In genomic region chr14:52256311-52257175, GRCm38 (mm10) we compare ENCODE assay signal across 8 mouse cellular contexts. TPM values are rescaled to one million over a fixed set of nuclear protein-coding genes. Genes with fewer than 3 reads are reported as not detected.
DNase-seq lines count a peak whose midpoint lies in the region; ATAC-seq and TF ChIP-seq lines count a peak whose summit lies in the region.

No protein-coding gene starts in this region.

- peak overlapping the region; percentile 75 for H3K9ac ChIP-seq in hindbrain, embryonic 14.5 days
- peak overlapping the region; percentile 96 for H3K9ac ChIP-seq in liver, embryonic 14.5 days (replicated peaks)

- H3K9me3 ChIP-seq in hindbrain, embryonic 14.5 days (ENCODE audit: control insufficient read depth, low read length): no peaks in the 10 kb centered on the region
- H3K9me3 ChIP-seq in liver, embryonic 14.5 days (ENCODE audit: control insufficient read depth, low read length): no peaks in the 10 kb centered on the region

- H3K4me3 ChIP-seq in hindbrain, embryonic 14.5 days (replicated peaks; ENCODE audit: low read length): peak overlapping the region; percentile 72
- H3K4me3 ChIP-seq in liver, embryonic 14.5 days (ENCODE audit: insufficient read depth in 1 of 2, low read depth in 2 of 2, low read length in 2 of 2): peak overlapping the region; percentile 71 to 91

- H3K36me3 ChIP-seq in hindbrain, embryonic 14.5 days (replicated peaks; ENCODE audit: control insufficient read depth, insufficient read depth): no peaks in the 10 kb centered on the region; the same call in 1 of the 2 replicates
- no peaks in the 10 kb centered on the region for H3K36me3 ChIP-seq in liver, embryonic 14.5 days (replicated peaks; ENCODE audit: control insufficient read depth, insufficient read depth, low read depth)

- 10% methylated on average over 18 of the region's 18 CpGs for WGBS in hindbrain, embryonic 14.5 days
- WGBS in liver, embryonic 14.5 days (ENCODE audit: insufficient replicate concordance): 1% methylated on average over 18 of the region's 18 CpGs

- no peak for TF ChIP-seq EP300 in liver, embryonic 14.5 days (IDR thresholded peaks at IDR 0.05; ENCODE audit: low read depth)

- no peak for TF ChIP-seq CTCF in liver, embryonic 14.5 days (IDR thresholded peaks at IDR 0.05; ENCODE audit: low read depth)

- peak; percentile 23 for DNase-seq in cerebellum, adult 8-10 months
- DNase-seq in cerebellum, postnatal 36 days: no peak
- DNase-seq in A20 (ENCODE audit: low read depth, low spot score): peak; percentile 73
- peak; percentile 15 to 18 for DNase-seq in cerebellum, postnatal 14 days
- peak; percentile 36 for DNase-seq in hindbrain, embryonic 14.5 days (ENCODE audit: low spot score)
- no peak for DNase-seq in liver, embryonic 14.5 days (ENCODE audit: low read depth in 3 of 3, low spot score in 3 of 3)
- DNase-seq in retina, embryonic 14.5 days (ENCODE audit: low spot score): peak; percentile 23
- no peak for DNase-seq in gastrocnemius, postnatal 14 days

- H3K27ac ChIP-seq in hindbrain, embryonic 14.5 days: peak overlapping the region; percentile 82
- peak overlapping the region; percentile 89 for H3K27ac ChIP-seq in liver, embryonic 14.5 days

- intact Hi-C loops in gastrocnemius, postnatal 14 days (cut with DNase I; ENCODE audit: low total_unique reads): no loop called here

- no peaks in the 10 kb centered on the region for H3K27me3 ChIP-seq in hindbrain, embryonic 14.5 days (ENCODE audit: control insufficient read depth, insufficient read depth, low read length)
- no peaks in the 10 kb centered on the region for H3K27me3 ChIP-seq in liver, embryonic 14.5 days (ENCODE audit: control insufficient read depth, insufficient read depth, low read length)

- no peak for ATAC-seq in hindbrain, embryonic 14.5 days (ENCODE audit: low FRiP score)
- ATAC-seq in liver, embryonic 14.5 days (ENCODE audit: insufficient read depth): no peak

- peaks cover 17% of the 10 kb centered on the region for H3K4me1 ChIP-seq in hindbrain, embryonic 14.5 days (replicated peaks; ENCODE audit: control insufficient read depth, insufficient read depth, low read length)
- H3K4me1 ChIP-seq in liver, embryonic 14.5 days (replicated peaks; ENCODE audit: control insufficient read depth in 2 of 2, insufficient read depth in 2 of 2, low read length in 1 of 2): peaks cover 17 to 20% of the 10 kb centered on the region in 2 experiments

- H3K4me2 ChIP-seq in hindbrain, embryonic 14.5 days (replicated peaks): peak overlapping the region; percentile 84
- peak overlapping the region; percentile 98 for H3K4me2 ChIP-seq in liver, embryonic 14.5 days (ENCODE audit: low read depth)

RNA-seq across cellular contexts. Expression of gene Chd8, which starts 1.0 kb away (rescaled TPM):
- polyA plus RNA-seq in hindbrain, embryonic 14.5 days (2014; fragmentation: Nextera tagmentation; extraction: Ambion mirVana): 47.3 and 52.3 TPM in 2 replicates
- polyA plus RNA-seq in liver, embryonic 14.5 days (2012; rRNA removed): 9.7 and 13.1 TPM in 2 replicates
- 13.9 and 14.0 TPM in 2 replicates for polyA plus RNA-seq in liver, embryonic 14.5 days (2014; fragmentation: Nextera tagmentation; extraction: Ambion mirVana)
- 10 to 100 TPM; 36.5 to 37.7 TPM for total RNA-seq in gastrocnemius, postnatal 14 days (2021)

RNA-seq across cellular contexts. Expression of gene Tox4, which starts 22.4 kb away (rescaled TPM):
- 55.7 and 56.6 TPM in 2 replicates for polyA plus RNA-seq in hindbrain, embryonic 14.5 days (2014; fragmentation: Nextera tagmentation; extraction: Ambion mirVana)
- 8.5 and 10.1 TPM in 2 replicates for polyA plus RNA-seq in liver, embryonic 14.5 days (2012; rRNA removed)
- polyA plus RNA-seq in liver, embryonic 14.5 days (2014; fragmentation: Nextera tagmentation; extraction: Ambion mirVana): 16.6 and 17.2 TPM in 2 replicates
- 10 to 100 TPM; 31.9 to 33.1 TPM for total RNA-seq in gastrocnemius, postnatal 14 days (2021)

RNA-seq across cellular contexts. Expression of gene Rab2b, which starts 22.8 kb away (rescaled TPM):
- polyA plus RNA-seq in hindbrain, embryonic 14.5 days (2014; fragmentation: Nextera tagmentation; extraction: Ambion mirVana): 58.2 and 60.4 TPM in 2 replicates
- 2.9 and 3.1 TPM in 2 replicates for polyA plus RNA-seq in liver, embryonic 14.5 days (2012; rRNA removed)
- polyA plus RNA-seq in liver, embryonic 14.5 days (2014; fragmentation: Nextera tagmentation; extraction: Ambion mirVana): 1.9 and 2.6 TPM in 2 replicates
- total RNA-seq in gastrocnemius, postnatal 14 days (2021): 1 to 10 TPM; 3.7 to 5.0 TPM

RNA-seq across cellular contexts. Expression of gene Mettl3, which starts 48.4 kb away (rescaled TPM):
- polyA plus RNA-seq in hindbrain, embryonic 14.5 days (2014; fragmentation: Nextera tagmentation; extraction: Ambion mirVana): 37.1 and 37.8 TPM in 2 replicates
- 14.5 and 15.3 TPM in 2 replicates for polyA plus RNA-seq in liver, embryonic 14.5 days (2012; rRNA removed)
- 18.1 and 18.2 TPM in 2 replicates for polyA plus RNA-seq in liver, embryonic 14.5 days (2014; fragmentation: Nextera tagmentation; extraction: Ambion mirVana)
- 10 to 100 TPM; 11.8 to 14.7 TPM for total RNA-seq in gastrocnemius, postnatal 14 days (2021)

RNA-seq across cellular contexts. Expression of gene Supt16, which starts 59.3 kb away (rescaled TPM):
- 50.2 and 53.3 TPM in 2 replicates for polyA plus RNA-seq in hindbrain, embryonic 14.5 days (2014; fragmentation: Nextera tagmentation; extraction: Ambion mirVana)
- 15.4 and 25.2 TPM in 2 replicates for polyA plus RNA-seq in liver, embryonic 14.5 days (2012; rRNA removed)
- 35.6 and 39.9 TPM in 2 replicates for polyA plus RNA-seq in liver, embryonic 14.5 days (2014; fragmentation: Nextera tagmentation; extraction: Ambion mirVana)
- total RNA-seq in gastrocnemius, postnatal 14 days (2021): 10 to 100 TPM; 15.7 to 16.1 TPM

Comparison
In these comparisons a context has a peak if more than half of its experiments do, and no peak if none do; other contexts are left out.
1. DNase-seq: peak in cerebellum, adult 8-10 months (single experiment), A20 (single experiment), cerebellum, postnatal 14 days (2 of 2), hindbrain, embryonic 14.5 days (single experiment) and retina, embryonic 14.5 days (single experiment); none in cerebellum, postnatal 36 days (0 of 2), liver, embryonic 14.5 days (0 of 3) and gastrocnemius, postnatal 14 days (single experiment).
2. RNA of gene Rab2b, which starts 22.8 kb away (polyA plus RNA-seq): 58.2 to 60.4 TPM in hindbrain, embryonic 14.5 days; 1.9 to 3.1 TPM in liver, embryonic 14.5 days; every median in the first group is over 10 times any median in the second.